Mouse (Mus musculus): ENCODE data around the gene Spag8. TPM values are rescaled to one million over a fixed set of nuclear protein-coding genes. Genes with fewer than 3 reads are reported as not detected.

Gene Spag8
- polyA plus RNA-seq, 1 experiment, result 0.04 TPM

DNA sequence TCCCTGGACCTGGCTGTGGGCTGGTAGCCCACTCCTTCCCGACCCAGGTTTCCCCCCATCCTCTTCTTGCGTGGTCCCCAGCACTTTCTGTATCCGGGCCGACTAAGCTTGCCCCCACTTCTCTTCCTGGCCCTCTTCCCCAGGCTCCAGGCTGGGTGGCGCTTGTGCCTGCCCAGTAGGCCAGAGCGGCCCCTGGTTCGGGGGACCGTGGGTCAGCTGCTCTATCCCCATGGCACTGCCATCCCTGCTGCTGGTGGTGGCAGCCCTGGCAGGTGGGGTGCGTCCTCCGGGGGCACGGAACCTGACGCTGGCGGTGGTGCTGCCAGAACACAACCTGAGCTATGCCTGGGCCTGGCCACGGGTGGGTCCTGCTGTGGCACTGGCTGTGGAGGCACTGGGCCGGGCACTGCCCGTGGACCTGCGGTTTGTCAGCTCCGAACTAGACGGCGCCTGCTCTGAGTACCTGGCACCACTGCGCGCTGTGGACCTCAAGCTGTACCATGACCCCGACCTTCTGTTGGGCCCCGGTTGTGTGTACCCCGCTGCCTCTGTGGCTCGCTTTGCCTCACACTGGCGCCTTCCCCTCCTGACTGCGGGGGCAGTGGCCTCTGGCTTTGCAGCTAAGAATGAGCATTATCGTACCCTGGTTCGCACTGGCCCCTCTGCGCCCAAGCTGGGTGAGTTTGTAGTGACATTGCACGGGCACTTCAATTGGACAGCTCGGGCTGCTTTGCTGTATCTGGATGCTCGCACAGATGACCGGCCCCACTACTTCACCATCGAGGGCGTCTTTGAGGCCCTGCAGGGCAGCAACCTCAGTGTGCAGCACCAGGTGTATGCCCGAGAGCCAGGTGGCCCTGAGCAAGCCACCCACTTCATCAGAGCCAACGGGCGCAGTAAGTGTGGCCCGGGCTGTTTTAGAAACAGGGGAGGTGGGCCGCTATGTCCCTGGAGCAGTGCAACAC is 21.2 kb downstream of the Spag8 start:
- Histone ChIP-seq H3K79me3 (ENCODE audit: low read depth) (no peaks in the 10 kb centered on the region), H3K27me3 (ENCODE audit: control insufficient read depth, insufficient read depth, insufficient read length) (no peaks in the 10 kb centered on the region), H3K4me3 (ENCODE audit: insufficient read depth, poor library complexity, severe bottlenecking) (peak overlapping the region; percentile 28), H3ac (ENCODE audit: control insufficient read depth, insufficient read length, low read depth) (peak overlapping the region; percentile 88), H3K79me2 (ENCODE audit: control insufficient read depth, insufficient read depth) (no peaks in the 10 kb centered on the region), H3K36me3 (ENCODE audit: control insufficient read depth, insufficient read depth) (no peaks in the 10 kb centered on the region)
- TF ChIP-seq MYOD1 (IDR thresholded peaks at IDR 0.05; ENCODE audit: control insufficient read depth, insufficient read length, low read depth) (no peak), CEBPB (IDR thresholded peaks at IDR 0.05; ENCODE audit: low read depth) (no peak), MYOG (IDR thresholded peaks at IDR 0.05; ENCODE audit: control insufficient read depth, extremely low read depth, insufficient read length) (no peak), CTCF (IDR thresholded peaks at IDR 0.05; ENCODE audit: control insufficient read depth, insufficient read depth, insufficient read length) (no peak), MAX (IDR thresholded peaks at IDR 0.05) (no peak), USF1 (IDR thresholded peaks at IDR 0.05; ENCODE audit: low read depth) (no peak)

DNA sequence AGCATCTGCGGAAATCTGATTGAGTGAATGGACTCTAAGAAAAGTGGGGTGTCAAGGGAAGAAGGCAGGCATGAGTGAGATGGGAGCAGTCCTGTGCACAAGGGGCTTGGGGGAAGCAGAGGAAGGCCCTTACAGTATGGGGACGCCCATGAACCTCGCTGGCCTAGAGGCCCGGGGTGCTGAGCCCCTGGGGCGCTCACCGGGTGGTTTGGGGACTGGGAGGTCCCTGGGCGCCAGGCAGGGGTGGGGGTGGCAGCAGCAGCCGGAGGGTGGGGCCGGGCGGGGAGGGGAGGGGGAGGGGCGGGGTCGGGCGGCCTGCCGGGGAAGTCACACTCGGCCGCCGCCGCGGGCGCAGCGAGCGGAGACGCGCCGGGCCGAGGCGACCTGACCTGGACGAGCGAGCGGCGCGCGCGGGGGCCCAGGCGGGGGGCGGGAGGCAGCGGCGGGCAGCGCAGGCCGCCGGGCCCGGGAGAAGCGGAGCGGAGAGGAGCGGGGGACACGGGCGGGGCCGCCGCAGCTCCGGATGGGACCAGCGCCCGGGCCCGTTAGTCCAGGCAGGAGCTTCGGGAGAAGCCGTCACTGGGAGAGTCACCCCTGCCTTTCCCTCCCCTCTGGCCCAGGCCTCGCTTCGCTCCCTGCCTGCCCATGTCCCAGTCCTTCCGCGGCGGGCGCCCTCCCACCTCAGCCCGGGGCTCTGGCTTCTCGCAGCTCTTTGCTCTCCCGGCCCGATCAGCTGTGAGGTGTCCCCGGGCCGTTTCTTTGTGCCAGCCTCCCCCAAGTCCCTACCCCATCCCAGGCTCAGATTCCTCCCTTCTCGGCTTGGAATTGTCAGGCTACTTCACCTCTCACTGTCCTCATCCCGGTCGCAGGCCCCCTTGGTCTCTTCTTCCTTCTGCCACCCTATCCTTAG is 22.1 kb downstream of the Spag8 start, which contains the start of gene Npr2:
Gene Npr2 (plus strand): TSS at position 890 of the 910 bp plus-strand sequence.
- H3K36me3 ChIP-seq (ENCODE audit: control insufficient read depth, insufficient read depth), result no peaks in the 10 kb centered on the region
- peak within 1 kb of the TSS; percentile 88 for H3ac ChIP-seq (ENCODE audit: control insufficient read depth, insufficient read length, low read depth)
- H3K79me2 ChIP-seq (ENCODE audit: control insufficient read depth, insufficient read depth), result no peaks in the 10 kb centered on the region
- no peak for TF ChIP-seq USF1 (IDR thresholded peaks at IDR 0.05; ENCODE audit: low read depth)
- no peak for TF ChIP-seq MAX (IDR thresholded peaks at IDR 0.05)
- no peak for TF ChIP-seq MYOD1 (IDR thresholded peaks at IDR 0.05; ENCODE audit: control insufficient read depth, insufficient read length, low read depth)
- TF ChIP-seq FOSL1 (IDR thresholded peaks at IDR 0.05; ENCODE audit: insufficient read depth, low read length, poor library complexity, severe bottlenecking), result no peak
- TF ChIP-seq CEBPB (IDR thresholded peaks at IDR 0.05; ENCODE audit: low read depth), result no peak
- no peak for TF ChIP-seq MYOG (IDR thresholded peaks at IDR 0.05; ENCODE audit: control insufficient read depth, extremely low read depth, insufficient read length)
- no peak for TF ChIP-seq CTCF (IDR thresholded peaks at IDR 0.05; ENCODE audit: control insufficient read depth, insufficient read depth, insufficient read length)
- H3K79me3 ChIP-seq (ENCODE audit: low read depth), result no peaks in the 10 kb centered on the region
- no peaks in the 10 kb centered on the region for H3K27me3 ChIP-seq (ENCODE audit: control insufficient read depth, insufficient read depth, insufficient read length)
- H3K4me3 ChIP-seq (ENCODE audit: insufficient read depth, poor library complexity, severe bottlenecking), result peak within 1 kb of the TSS; percentile 28

DNA sequence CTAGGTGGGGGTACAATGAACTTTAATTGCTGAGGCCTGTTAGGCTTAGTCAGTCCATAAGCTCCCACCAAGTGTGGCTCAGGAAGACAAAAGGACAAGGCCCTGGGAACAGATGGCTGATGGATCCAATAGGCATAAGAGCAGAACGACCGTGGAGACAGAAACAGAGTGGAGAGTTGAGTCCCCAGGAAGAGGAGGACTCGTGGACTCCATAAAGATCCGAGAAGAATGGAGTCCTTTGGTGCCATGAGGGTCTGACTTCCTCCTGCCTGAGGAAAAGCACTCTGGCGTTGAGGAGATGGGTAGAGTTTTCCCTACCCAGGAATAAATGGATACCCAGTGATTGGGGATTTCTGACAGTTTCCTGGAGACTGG is 22.7 kb downstream of the Spag8 start:
- H3K27me3 ChIP-seq (ENCODE audit: control insufficient read depth, insufficient read depth, insufficient read length), result no peaks in the 10 kb centered on the region
- no peaks in the 10 kb centered on the region for H3K36me3 ChIP-seq (ENCODE audit: control insufficient read depth, insufficient read depth)
- H3K79me3 ChIP-seq (ENCODE audit: low read depth), result no peaks in the 10 kb centered on the region
- no peak overlapping the region for H3ac ChIP-seq (ENCODE audit: control insufficient read depth, insufficient read length, low read depth)
- no peak overlapping the region for H3K4me3 ChIP-seq (ENCODE audit: insufficient read depth, poor library complexity, severe bottlenecking)
- TF ChIP-seq CEBPB (IDR thresholded peaks at IDR 0.05; ENCODE audit: low read depth), result no peak
- TF ChIP-seq USF1 (IDR thresholded peaks at IDR 0.05; ENCODE audit: low read depth), result no peak
- TF ChIP-seq FOSL1 (IDR thresholded peaks at IDR 0.05; ENCODE audit: insufficient read depth, low read length, poor library complexity, severe bottlenecking), result no peak
- no peak for TF ChIP-seq CTCF (IDR thresholded peaks at IDR 0.05; ENCODE audit: control insufficient read depth, insufficient read depth, insufficient read length)
- no peak for TF ChIP-seq MAX (IDR thresholded peaks at IDR 0.05)
- no peak for TF ChIP-seq MYOD1 (IDR thresholded peaks at IDR 0.05; ENCODE audit: control insufficient read depth, insufficient read length, low read depth)
- TF ChIP-seq MYOG (IDR thresholded peaks at IDR 0.05; ENCODE audit: control insufficient read depth, extremely low read depth, insufficient read length), result no peak
- no peaks in the 10 kb centered on the region for H3K79me2 ChIP-seq (ENCODE audit: control insufficient read depth, insufficient read depth)

DNA sequence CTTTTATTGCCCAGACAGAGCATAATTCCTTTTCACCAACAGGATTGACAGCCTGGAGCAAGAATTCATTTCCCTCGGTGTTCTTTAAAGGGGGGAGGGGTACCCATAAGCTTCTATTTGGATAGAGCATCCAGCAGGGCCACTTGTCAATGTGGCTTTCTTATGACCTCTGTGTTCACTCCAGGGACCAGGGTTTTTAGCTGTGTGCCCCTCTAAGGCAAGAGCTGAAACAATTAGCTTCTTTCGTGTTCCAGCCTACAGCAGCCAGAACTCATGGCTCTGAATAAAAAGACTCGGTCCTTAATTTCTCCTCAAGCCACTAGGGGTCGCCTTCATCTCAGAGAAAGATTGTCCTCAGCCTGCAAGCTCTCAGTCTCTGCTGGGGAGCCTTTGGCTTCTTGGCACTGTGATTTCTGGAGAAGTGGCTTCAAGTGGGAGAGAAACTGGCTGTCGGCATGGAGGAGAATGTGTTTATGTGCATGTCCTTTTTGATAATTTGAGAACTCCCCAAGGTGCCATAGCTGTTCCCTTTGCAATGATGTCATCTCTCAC is 23.3 kb downstream of the Spag8 start:
- H3K4me3 ChIP-seq (ENCODE audit: insufficient read depth, poor library complexity, severe bottlenecking), result no peak overlapping the region
- TF ChIP-seq MYOG (IDR thresholded peaks at IDR 0.05; ENCODE audit: control insufficient read depth, extremely low read depth, insufficient read length) (no peak), MYOD1 (IDR thresholded peaks at IDR 0.05; ENCODE audit: control insufficient read depth, insufficient read length, low read depth) (no peak), MAX (IDR thresholded peaks at IDR 0.05) (no peak), CTCF (IDR thresholded peaks at IDR 0.05; ENCODE audit: control insufficient read depth, insufficient read depth, insufficient read length) (peak; percentile 18), USF1 (IDR thresholded peaks at IDR 0.05; ENCODE audit: low read depth) (no peak), CEBPB (IDR thresholded peaks at IDR 0.05; ENCODE audit: low read depth) (no peak), FOSL1 (IDR thresholded peaks at IDR 0.05; ENCODE audit: insufficient read depth, low read length, poor library complexity, severe bottlenecking) (no peak)

More for the DNA sequence above, 23.3 kb downstream of the Spag8 start:
- Histone ChIP-seq H3K79me3 (ENCODE audit: low read depth) (no peaks in the 10 kb centered on the region), H3ac (ENCODE audit: control insufficient read depth, insufficient read length, low read depth) (no peak overlapping the region), H3K27me3 (ENCODE audit: control insufficient read depth, insufficient read depth, insufficient read length) (no peaks in the 10 kb centered on the region), H3K79me2 (ENCODE audit: control insufficient read depth, insufficient read depth) (no peaks in the 10 kb centered on the region), H3K36me3 (ENCODE audit: control insufficient read depth, insufficient read depth) (no peaks in the 10 kb centered on the region)

Data from C2C12 (cell line).